8 mouse cellular contexts compared by ENCODE assay signal in genomic region chr6:88906369-88907108, GRCm38 (mm10). TPM values are rescaled to one million over a fixed set of nuclear protein-coding genes. Genes with fewer than 3 reads are reported as not detected.
DNase-seq lines count a peak whose midpoint lies in the region; ATAC-seq and TF ChIP-seq lines count a peak whose summit lies in the region.

No protein-coding gene starts in this region.

- H3K27me3 ChIP-seq in testis, adult 2 months (ENCODE audit: control insufficient read depth, insufficient read depth, low read length): no peaks in the 10 kb centered on the region
- H3K27me3 ChIP-seq in hindbrain, postnatal 0 days (ENCODE audit: insufficient read depth, low read length): no peaks in the 10 kb centered on the region

- peak overlapping the region; percentile 33; the same call in 1 of the 2 replicates for H3K4me2 ChIP-seq in hindbrain, postnatal 0 days (ENCODE audit: low read depth, low read length)

- no peak for DNase-seq in testis, postnatal 10 days (ENCODE audit: low spot score)
- DNase-seq in cerebellum, adult 9-10 months: peak; percentile 80
- peak; percentile 78 for DNase-seq in forelimb bud, embryonic 11.5 days (ENCODE audit: low read depth, low spot score)
- peak; percentile 85 for DNase-seq in hindbrain, postnatal 0 days (ENCODE audit: low spot score)
- peak; percentile 54 to 76 for DNase-seq in left cerebral cortex, postnatal 25 days (ENCODE audit: low spot score in 2 of 2)
- peak; percentile 73 for DNase-seq in skeletal muscle tissue, adult 2 months (ENCODE audit: low read depth, low spot score)

- peaks cover 17% of the 10 kb centered on the region for H3K4me1 ChIP-seq in testis, adult 2 months (ENCODE audit: control insufficient read depth, insufficient read depth, low read length)
- peaks cover 21% of the 10 kb centered on the region for H3K4me1 ChIP-seq in hindbrain, postnatal 0 days (ENCODE audit: insufficient read depth, low read length)

- H3K27ac ChIP-seq in testis, adult 2 months (ENCODE audit: control insufficient read depth, insufficient read depth, low read depth, low read length): peak overlapping the region; percentile 26; the same call in 1 of the 2 replicates
- no peak overlapping the region for H3K27ac ChIP-seq in hindbrain, postnatal 0 days

- no peaks in the 10 kb centered on the region for H3K36me3 ChIP-seq in testis, adult 2 months (ENCODE audit: control insufficient read depth, insufficient read depth, low read length)
- H3K36me3 ChIP-seq in hindbrain, postnatal 0 days (ENCODE audit: insufficient read depth, low read length): no peaks in the 10 kb centered on the region; the same call in 1 of the 2 replicates

- intact Hi-C loops in left cerebral cortex, postnatal 25 days (cut with DNase I): no loop called here

- no peaks in the 10 kb centered on the region for H3K9me3 ChIP-seq in hindbrain, postnatal 0 days (ENCODE audit: low read length)

- H3K4me3 ChIP-seq in testis, adult 2 months (ENCODE audit: control insufficient read depth, low read depth, low read length): no peak overlapping the region
- peak overlapping the region; percentile 8; the same call in 1 of the 2 replicates for H3K4me3 ChIP-seq in hindbrain, postnatal 0 days (ENCODE audit: low read length)

- 0 out of 2 replicates have a peak overlapping the region, but pooled peaks have one; percentile 13 for H3K9ac ChIP-seq in hindbrain, postnatal 0 days (replicated peaks; ENCODE audit: low read length)

- TF ChIP-seq POLR2A in testis, adult 2 months (IDR thresholded peaks at IDR 0.05; ENCODE audit: control insufficient read depth, low read depth, low read length): no peak

- peak; percentile 63 for ATAC-seq in hindbrain, postnatal 0 days
- ATAC-seq in megakaryocyte-erythroid progenitor cell, adult 5-6 weeks (replicated peaks; ENCODE audit: low FRiP score, low TSS enrichment, poor library complexity, severe bottlenecking): peak; percentile 48

- peak; percentile 75 for TF ChIP-seq CTCF in testis, adult 2 months (IDR thresholded peaks at IDR 0.05; ENCODE audit: control insufficient read depth, insufficient read depth, insufficient replicate concordance, low read depth, low read length)
- TF ChIP-seq CTCF in hindbrain, postnatal 0 days (IDR thresholded peaks at IDR 0.05; ENCODE audit: low read depth): peak; percentile 93

- 20% methylated on average over 16 of the region's 16 CpGs for WGBS in hindbrain, postnatal 0 days

RNA-seq across cellular contexts. Expression of gene Tpra1, which starts 4.5 kb away (rescaled TPM):
- 16.4 and 17.1 TPM in 2 replicates for polyA plus RNA-seq in testis, adult 2 months (2012; rRNA removed)
- 55.2 and 88.4 TPM in 2 replicates for total RNA-seq in hindbrain, postnatal 0 days (2014; rRNA removed)
- polyA plus RNA-seq in hindbrain, postnatal 0 days (2015; fragmentation: Nextera tagmentation; extraction: Ambion mirVana): 49.4 and 56.0 TPM in 2 replicates
- total RNA-seq in left cerebral cortex, postnatal 25 days (2021): 10 to 100 TPM; 39.2 to 46.8 TPM
- 31.4 and 39.7 TPM in 2 replicates for total RNA-seq in megakaryocyte-erythroid progenitor cell, adult 5-6 weeks (2014; fragmentation: Nextera tagmentation)
- total RNA-seq in megakaryocyte-erythroid progenitor cell, adult 5-6 weeks (2017): 25.6 and 27.6 TPM in 2 replicates

RNA-seq across cellular contexts. Expression of gene Mcm2, which starts 8.0 kb away (rescaled TPM):
- 7.1 and 8.1 TPM in 2 replicates for polyA plus RNA-seq in testis, adult 2 months (2012; rRNA removed)
- total RNA-seq in hindbrain, postnatal 0 days (2014; rRNA removed): 35.3 and 37.0 TPM in 2 replicates
- polyA plus RNA-seq in hindbrain, postnatal 0 days (2015; fragmentation: Nextera tagmentation; extraction: Ambion mirVana): 21.7 and 23.3 TPM in 2 replicates
- total RNA-seq in left cerebral cortex, postnatal 25 days (2021): 1 to 10 TPM; 3.2 to 4.9 TPM
- 175 and 213 TPM in 2 replicates for total RNA-seq in megakaryocyte-erythroid progenitor cell, adult 5-6 weeks (2014; fragmentation: Nextera tagmentation)
- total RNA-seq in megakaryocyte-erythroid progenitor cell, adult 5-6 weeks (2017): 181 and 236 TPM in 2 replicates

RNA-seq across cellular contexts. Expression of gene Podxl2, which starts 31.7 kb away (rescaled TPM):
- 20.5 and 21.3 TPM in 2 replicates for polyA plus RNA-seq in testis, adult 2 months (2012; rRNA removed)
- 1,247 and 1,290 TPM in 2 replicates for total RNA-seq in hindbrain, postnatal 0 days (2014; rRNA removed)
- polyA plus RNA-seq in hindbrain, postnatal 0 days (2015; fragmentation: Nextera tagmentation; extraction: Ambion mirVana): 675 and 695 TPM in 2 replicates
- 100 to 1,000 TPM; 173 to 180 TPM for total RNA-seq in left cerebral cortex, postnatal 25 days (2021)
- 6.6 TPM in 1 of 2 replicates, not detected in the other for total RNA-seq in megakaryocyte-erythroid progenitor cell, adult 5-6 weeks (2014; fragmentation: Nextera tagmentation)
- total RNA-seq in megakaryocyte-erythroid progenitor cell, adult 5-6 weeks (2017): not detected in 2 replicates

Comparison
In these comparisons a context has a peak if more than half of its experiments do, and no peak if none do; other contexts are left out.
1. RNA of gene Podxl2, which starts 31.7 kb away (total RNA-seq): 1,247 to 1,290 TPM in hindbrain, postnatal 0 days and 173 to 180 TPM in left cerebral cortex, postnatal 25 days; 6.6 TPM in megakaryocyte-erythroid progenitor cell, adult 5-6 weeks; every median in the first group is over 10 times any median in the second.